Mouse (Mus musculus) cerebellum, adult 18-20 months (tissue): ENCODE measurements at regions not wholly inside any gene's neighbourhood (a gene's known extent, or its start where the extent isn't known, plus 50 kb on each side); places are given as distances from the start of the nearest gene placed in this dataset.

Experiments
- DNase-seq, 2 experiments: peaks; one replicate each; pipeline ENCODE4 v3.0.0; 2021

- DNase-seq = no peak
These were observed 856.4 kb downstream of the Stpg2 start for GRCm38 (mm10) chr3:140061769-140062381.

DNA sequence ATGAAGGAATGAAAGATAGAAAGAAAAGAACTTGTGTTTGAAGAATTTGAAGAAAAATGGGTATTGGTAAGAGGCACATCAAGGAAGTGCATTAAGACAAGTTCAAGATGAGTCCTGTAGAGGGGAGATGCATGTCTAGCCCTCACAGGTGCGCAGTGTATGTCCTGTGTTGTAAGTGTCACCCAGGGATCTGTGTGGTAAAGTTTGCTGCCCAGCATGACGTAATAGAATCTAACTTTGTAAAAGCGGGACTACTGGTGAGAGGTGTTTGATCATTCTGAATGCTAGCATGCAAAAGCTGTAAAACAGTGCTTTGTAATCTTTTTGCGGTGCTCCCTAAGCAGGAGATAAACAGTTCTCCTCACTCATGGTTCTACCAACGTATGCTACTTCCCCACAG, 857.4 kb downstream of the Stpg2 start:
- no peak for DNase-seq

DNA sequence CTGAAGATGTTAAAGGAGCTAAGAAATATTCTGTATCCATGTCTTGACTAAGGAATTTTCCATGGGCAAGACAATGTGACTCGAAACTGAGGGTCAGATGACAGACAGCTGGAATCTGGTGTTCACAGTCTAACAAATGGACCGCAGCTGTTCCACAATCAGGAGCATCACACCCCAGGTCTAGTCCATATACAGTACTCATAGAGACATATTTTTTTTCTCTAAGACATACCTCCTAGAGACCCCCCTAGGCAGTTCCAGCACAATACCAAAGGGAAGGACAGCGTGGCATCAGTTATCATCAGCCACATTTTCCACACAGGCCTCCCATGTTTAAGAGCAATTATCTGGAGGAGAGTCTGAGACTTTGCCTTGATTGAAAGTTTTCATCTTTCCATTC, 878.8 kb downstream of the Stpg2 start:
- no peak for DNase-seq

GRCm38 (mm10) chr3:140085385-140085784, 879.9 kb downstream of the Stpg2 start:
- DNase-seq = no peak

DNA sequence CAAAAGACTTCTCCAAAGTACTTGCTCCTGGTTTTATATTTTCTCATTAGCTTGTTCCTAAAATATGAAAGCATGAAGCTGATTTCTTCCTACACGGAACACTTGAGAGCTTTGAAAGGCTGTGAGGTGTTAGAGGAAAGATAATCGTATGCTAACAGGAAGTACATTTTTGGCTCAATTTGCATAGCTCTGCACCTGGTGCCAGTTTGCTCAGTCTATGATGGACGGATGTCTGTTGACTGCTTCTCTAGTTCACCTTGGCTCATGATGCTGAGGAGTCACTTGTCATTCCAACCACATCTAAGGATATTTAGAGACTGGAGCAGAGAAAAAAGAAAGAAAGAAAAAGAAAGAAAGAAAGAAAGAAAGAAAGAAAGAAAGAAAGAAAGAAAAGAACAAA, 882.5 kb downstream of the Stpg2 start:
- no peak for DNase-seq

DNA sequence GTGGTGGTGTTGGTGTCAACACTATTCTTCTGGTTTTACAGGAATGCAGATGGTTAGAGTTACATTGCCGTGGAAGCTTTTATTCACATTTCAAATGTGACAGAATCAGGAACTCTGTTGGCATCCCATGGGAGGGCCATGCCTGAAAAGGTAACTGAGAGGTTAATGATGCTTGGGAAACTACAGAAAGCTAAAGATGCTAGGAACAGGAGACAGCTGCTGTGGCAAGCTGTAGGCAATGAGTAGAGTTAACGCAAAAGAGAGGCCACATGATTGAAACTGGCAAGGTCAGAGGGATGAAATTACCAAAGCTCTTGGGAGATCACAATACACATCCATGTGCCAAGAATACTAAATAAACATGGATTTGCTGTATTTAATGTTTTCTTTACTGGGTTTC, 886.4 kb downstream of the Stpg2 start:
- no peak for DNase-seq

GRCm38 (mm10) chr3:140096854-140097540, 891.5 kb downstream of the Stpg2 start:
- DNase-seq = no peak

GRCm38 (mm10) chr3:140109401-140109800, 903.9 kb downstream of the Stpg2 start:
- DNase-seq = no peak

GRCm38 (mm10) chr3:140111414-140112172, 906.1 kb downstream of the Stpg2 start:
- no peak for DNase-seq

DNA sequence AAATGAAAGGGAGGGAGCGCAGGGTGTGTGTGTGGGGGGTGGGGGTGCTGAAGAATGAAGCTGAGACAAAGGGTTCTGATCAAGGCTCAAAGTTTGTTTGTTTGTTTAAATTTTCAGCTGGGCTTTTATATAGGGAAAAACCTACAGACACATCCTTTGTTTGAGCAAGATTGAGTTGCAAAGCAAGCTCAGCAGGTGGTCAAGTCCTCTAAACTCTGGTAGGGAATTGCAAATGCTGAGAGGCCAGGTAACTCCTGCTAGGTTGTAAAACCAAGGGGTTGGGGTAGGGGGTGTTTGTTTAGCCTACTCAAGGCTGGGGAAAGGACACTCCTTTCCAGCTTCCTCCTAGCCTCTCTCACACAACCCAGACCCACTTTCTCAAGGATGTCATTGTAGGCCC, 909.6 kb downstream of the Stpg2 start:
- DNase-seq = no peak

GRCm38 (mm10) chr3:140127310-140127709, 921.8 kb downstream of the Stpg2 start:
- peak; percentile 33 to 41 for DNase-seq

GRCm38 (mm10) chr3:140129065-140129778, 923.7 kb downstream of the Stpg2 start:
- peak; percentile 34 to 40 for DNase-seq

DNA sequence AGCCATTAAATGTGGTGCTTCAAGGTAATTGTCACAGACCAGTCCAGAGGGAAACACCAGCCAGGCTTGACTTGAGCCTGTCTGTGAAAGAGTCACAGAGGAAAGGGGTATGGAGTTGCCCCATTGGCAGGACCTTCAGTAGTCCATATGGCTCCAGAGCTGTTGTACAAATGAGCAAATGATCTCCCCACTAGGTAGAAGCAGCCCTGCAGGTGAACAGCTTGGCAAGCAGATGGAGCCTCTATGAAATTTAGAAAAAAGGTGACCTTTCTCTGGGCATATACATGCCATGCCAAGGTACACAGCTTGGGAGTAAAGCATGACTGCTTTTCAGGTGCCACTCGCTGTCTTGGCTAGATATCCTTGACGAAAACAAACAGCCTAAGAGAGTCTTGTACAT, 938.4 kb downstream of the Stpg2 start:
- DNase-seq = peak; percentile 92 to 95

- DNase-seq = no peak
These were observed 941.9 kb downstream of the Stpg2 start for GRCm38 (mm10) chr3:140147158-140147933.

- DNase-seq = no peak
These were observed 945.0 kb downstream of the Stpg2 start for GRCm38 (mm10) chr3:140150530-140150951.

DNA sequence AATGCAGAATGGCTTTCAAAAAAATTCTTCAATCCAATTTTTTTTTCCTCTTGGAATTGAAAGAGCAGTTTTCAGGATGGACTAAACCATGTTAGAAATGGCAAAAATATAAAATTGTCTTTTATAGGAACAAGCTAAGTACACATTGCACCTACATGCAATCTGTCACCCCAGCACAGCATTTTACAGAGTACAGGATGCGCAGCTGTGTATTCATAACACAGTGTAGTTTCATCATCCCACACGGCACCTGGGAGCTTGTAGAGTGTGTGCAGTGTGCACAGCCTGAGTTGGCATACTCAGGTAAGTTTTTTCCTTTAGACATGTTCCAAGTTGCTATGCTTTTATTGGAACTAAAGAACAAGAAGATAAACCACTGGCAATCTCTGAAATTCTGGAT, 974.0 kb downstream of the Stpg2 start:
- no peak for DNase-seq

- no peak for DNase-seq
These were observed 977.2 kb downstream of the Stpg2 start for GRCm38 (mm10) chr3:140182690-140183089.

- DNase-seq = no peak
These were observed 979.5 kb downstream of the Stpg2 start for GRCm38 (mm10) chr3:140184899-140185525.

- no peak for DNase-seq
These were observed 1000.4 kb downstream of the Stpg2 start for GRCm38 (mm10) chr3:140205914-140206313.

DNA sequence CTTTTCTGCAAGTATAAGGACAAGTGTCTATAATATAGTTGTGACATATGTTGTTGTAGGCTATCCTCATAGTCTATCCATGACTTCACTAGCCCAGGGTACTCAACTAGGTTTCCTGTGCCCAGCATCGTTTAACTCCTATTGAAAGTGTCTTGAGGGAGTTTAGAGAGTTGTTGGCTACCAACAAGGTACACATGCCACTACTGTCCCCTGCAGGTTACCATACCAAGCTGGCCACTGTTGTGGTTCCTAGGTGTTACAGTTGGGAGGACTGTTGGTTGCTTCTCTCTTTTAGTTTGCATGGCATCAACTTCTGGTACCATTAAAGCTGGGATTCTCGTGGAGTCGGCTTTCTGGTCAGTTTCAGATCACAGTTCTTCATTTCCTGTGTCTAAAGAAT, 990.7 kb downstream of the Pdha2 start:
- DNase-seq = no peak

DNA sequence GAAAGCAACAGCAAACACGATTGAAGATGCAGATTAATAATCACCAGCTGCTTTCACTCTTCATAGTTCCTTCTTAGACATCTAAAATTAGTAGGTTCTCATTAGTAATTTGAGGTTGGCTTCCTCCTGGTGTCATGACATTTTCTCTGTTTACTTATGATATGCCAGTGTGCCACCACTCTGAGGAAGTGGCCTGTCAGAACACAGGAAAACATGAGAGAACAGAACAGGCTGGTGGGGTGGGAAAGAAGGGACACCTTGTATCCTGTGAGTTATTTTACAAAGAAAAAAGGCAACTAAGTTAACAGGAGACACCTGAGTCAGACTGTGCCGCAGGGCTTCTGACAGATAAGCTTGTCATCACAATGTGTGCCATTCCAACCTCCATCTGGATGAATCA, 981.4 kb downstream of the Pdha2 start:
- DNase-seq = no peak

GRCm38 (mm10) chr3:140233144-140233543, 979.0 kb downstream of the Pdha2 start:
- DNase-seq = no peak
